Mouse (Mus musculus) G1E-ER4 (cell line): ENCODE results near the gene Xrn2. TPM values are rescaled to one million over a fixed set of nuclear protein-coding genes. Genes with fewer than 3 reads are reported as not detected.

Experiments
- GATA1 ChIP-seq: IDR thresholded peaks from one replicate; pipeline ENCODE4 v1.8.0; 2012; ENCODE audit warnings: low read length, inconsistent platforms
- polyA plus RNA-seq: library from polyadenylated mRNA; stranded (reverse); fragments of >175 nt; gene quantifications from 2 replicates; pipeline ENCODE4 v1.2.3, GENCODE M21; 2012

The Xrn2 gene
- polyA plus RNA-seq, 1 experiment, result 6.2 TPM

DNA sequence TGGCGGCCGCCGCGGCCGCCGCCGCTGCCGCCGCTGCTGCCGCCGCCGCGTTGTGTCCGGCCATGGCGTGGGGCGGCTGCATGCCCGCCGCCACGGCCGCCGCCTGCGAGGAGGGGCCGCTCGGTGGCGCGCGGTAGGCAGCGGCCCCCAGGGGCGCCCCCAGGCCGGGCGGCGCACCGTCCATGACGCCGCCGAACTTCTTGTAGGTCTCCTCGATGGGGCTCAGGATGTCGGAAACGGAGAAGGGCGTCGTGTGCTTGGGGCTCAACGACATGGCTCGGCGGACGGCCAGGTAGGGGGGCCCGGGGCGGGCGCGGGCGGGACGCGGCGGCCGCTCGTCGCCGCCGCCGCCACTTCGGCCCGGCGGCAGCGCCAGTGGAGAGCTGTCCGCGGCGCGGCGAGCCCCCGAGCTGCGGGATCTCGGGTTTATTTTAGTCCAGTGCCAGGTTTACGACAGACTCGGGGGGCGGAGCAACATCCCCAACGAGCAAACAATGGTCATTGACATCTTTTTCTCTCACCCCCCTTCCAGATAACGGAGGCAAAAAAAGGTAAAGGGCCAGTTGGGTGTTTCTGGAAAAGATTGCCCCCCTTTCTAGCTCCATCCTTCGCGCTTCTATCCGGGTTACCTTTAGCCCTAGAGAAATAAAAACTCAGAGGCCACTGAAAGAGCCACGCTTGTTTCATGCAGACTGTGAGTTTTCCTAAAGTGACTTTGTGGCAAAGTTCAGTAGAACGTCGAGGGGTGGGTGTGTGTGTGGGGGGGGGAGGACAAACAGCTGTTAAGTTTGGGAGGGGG, 72.5 kb downstream of the Xrn2 start, which contains the start of gene Nkx2-4:
Gene Nkx2-4 (minus strand): TSS at position 374 of the 799 bp plus-strand sequence.
- TF ChIP-seq GATA1, result no peak

- TF ChIP-seq GATA1, result no peak
Measured at GRCm38 (mm10) chr2:147085937-147086336, 73.1 kb downstream of the Xrn2 start.

GRCm38 (mm10) chr2:147086441-147086840, 73.6 kb downstream of the Xrn2 start:
- TF ChIP-seq GATA1, result no peak

DNA sequence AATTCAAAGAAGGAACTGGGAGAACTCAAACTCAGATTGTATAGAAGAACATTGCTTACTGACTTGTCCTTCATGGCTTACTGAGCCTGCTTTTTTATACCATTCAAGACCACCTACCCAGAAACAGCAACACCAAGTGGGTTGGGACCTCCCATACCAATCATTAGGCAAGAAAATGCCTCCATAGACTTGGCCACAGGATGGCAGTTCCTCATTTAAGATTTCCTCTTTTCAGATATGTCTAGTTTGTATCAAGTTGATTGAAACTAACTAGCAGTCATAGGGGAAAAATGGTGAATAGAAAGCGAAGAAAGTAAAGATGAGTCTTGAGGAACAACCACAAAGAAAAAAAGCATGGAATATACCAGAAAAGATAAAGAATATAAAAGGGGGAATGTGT, 106.9 kb downstream of the Xrn2 start:
- no peak for TF ChIP-seq GATA1

DNA sequence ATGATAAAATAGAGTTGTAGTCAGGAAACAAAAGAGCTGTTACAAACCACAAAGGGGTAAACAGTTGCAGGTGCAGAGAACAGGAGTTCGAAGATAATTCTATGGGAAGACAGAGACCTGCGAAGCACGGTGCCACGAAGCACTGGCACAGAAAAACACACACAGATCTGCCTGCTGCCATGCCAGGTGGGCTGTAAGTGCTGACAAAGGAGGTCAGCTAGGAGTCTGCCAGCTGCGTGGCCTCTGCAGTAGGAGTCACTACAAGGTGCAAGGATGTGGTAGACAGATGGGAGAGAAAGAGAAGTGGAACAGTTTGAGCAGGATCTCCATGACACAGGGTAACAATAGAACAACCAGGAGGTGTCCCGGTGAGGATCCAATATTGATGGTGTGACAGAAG, 114.6 kb downstream of the Xrn2 start:
- no peak for TF ChIP-seq GATA1

Other genes starting within 250 kb of the Xrn2 start
- 9.1 and 12.0 TPM in 2 replicates for gene Kiz, start 157.1 kb upstream of the Xrn2 start, polyA plus RNA-seq
- gene Nkx2-4, start 72.4 kb downstream of the Xrn2 start, polyA plus RNA-seq, result not detected in 2 replicates
- gene Nkx2-2, start 181.2 kb downstream of the Xrn2 start, polyA plus RNA-seq, result not detected in 2 replicates